Mouse (Mus musculus) frontal cortex, adult (tissue): ENCODE measurements around the gene Sik2.
A peak's percentile ranks its signal among the peaks of the same experiment; 100 is the strongest.

Experiments used
- ATAC-seq: cut with Nextera tagmentation; 2 replicates; pipeline ENCODE4 v1.9.2; 2017; ENCODE audit warnings: mild to moderate bottlenecking, moderate library complexity, mixed read lengths; ENCODE audit not compliant: low TSS enrichment

Sik2 gene

DNA sequence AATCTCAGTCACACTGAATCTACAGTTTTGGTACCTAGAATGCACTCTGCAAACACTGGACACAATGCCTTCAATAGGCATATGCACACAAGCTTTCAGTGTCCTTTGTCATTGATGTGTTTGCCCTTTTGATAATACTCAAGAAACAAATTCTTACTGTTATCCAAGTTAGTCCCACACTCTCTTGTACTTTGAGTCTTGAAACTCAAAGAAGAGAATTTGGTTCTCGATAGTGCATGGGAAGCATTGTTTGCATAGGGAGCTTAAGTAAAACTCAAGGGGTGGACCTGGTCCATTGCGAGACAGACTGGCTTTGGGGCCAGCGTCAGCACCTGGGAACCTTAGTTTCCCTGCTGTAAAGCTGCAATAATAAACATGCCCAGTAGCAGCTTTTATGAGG is 90.7 kb downstream of the Sik2 start:
- no peak for ATAC-seq

GRCm38 (mm10) chr9:50911861-50912515 is 96.9 kb downstream of the Sik2 start:
- ATAC-seq: peak; percentile 62; the same call in 1 of the 2 replicates

DNA sequence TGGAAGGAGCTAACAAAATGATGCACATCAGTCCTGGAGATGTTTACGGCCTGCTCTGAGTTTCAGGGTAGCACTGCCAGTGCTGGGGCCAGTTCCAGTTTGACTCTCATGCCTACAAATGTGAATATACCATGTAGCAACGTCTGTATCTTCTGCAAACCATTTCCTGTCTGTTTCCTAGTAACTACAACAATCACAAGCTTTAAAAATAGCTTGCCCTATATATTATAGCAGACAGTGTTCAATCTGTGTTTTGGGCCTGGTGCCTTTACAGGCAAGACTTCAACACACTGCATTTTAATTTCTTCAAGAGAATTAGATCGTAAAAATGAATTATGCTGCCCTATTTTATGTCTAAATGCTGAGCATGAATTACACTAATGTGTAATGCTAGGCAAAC is 103.6 kb downstream of the Sik2 start:
- peak; percentile 70 for ATAC-seq

- no peak for ATAC-seq
These were observed 104.6 kb downstream of the Sik2 start for GRCm38 (mm10) chr9:50904196-50904847.

- peak; percentile 42; the same call in 1 of the 2 replicates for ATAC-seq
These were observed 108.6 kb downstream of the Sik2 start for GRCm38 (mm10) chr9:50900026-50900920.

DNA sequence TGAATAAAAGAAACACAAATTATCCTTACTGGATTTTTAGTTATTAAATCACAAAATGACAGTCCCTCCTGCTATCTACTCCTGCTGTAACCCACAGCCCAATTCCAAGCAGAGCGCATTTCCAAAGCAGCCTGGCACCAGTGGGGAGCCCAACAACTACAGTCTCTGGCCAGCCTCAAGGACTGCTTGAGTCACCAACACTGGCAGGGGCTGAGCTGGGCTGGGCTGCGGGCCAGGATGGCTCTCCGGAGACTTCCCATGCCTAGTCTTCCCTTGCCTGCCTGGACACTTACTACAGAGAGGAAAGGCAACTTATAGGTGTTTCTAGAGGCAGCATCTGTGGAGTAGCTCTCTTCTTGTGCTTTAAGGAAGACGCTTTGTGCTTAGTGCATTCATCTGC is 115.2 kb downstream of the Sik2 start:
- ATAC-seq: peak; percentile 77

- ATAC-seq: no peak
These were observed 118.3 kb downstream of the Sik2 start for GRCm38 (mm10) chr9:50890494-50891090.

DNA sequence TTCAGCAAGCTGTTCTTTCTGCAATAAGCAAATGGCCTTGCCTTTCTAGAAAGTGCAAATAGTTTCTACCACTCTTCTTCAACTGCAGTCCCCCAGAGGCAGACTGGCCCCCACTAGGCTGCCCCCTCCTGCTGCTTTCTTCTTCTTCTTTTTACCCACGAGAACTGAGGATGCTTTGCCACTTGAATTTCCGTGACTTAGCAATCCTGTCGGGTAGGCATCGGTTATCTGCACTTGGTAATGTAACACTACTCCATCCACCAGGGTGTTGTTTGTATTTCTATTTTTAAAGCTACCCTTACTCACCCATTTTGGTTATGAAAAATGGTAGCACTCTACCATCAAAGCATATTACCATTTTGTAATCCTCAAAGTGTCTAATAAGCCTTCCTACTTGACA is 118.9 kb downstream of the Sik2 start:
- no peak for ATAC-seq

GRCm38 (mm10) chr9:50889211-50889610 is 119.7 kb downstream of the Sik2 start:
- no peak for ATAC-seq

DNA sequence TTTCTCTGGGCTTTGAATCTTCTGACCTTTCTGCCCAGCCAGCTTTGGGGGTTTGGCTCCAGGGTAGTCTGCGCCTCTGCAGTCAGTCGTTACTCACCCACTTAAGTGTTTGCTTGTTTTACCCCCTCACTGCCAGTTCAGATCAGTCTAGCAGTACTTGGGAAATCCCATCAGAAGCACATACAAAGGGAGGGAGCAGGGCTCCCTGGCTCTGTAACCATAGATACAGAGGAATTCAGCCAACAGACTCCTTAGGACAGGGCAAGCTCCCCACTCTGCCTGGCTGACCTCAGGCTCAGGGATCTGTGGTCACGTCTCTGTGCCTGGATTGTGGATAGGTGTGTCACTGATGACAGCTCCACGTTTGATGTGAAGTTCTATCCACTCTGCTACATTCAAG is 121.5 kb downstream of the Sik2 start:
- ATAC-seq: no peak

GRCm38 (mm10) chr9:50886870-50887269 is 122.0 kb downstream of the Sik2 start:
- no peak for ATAC-seq

DNA sequence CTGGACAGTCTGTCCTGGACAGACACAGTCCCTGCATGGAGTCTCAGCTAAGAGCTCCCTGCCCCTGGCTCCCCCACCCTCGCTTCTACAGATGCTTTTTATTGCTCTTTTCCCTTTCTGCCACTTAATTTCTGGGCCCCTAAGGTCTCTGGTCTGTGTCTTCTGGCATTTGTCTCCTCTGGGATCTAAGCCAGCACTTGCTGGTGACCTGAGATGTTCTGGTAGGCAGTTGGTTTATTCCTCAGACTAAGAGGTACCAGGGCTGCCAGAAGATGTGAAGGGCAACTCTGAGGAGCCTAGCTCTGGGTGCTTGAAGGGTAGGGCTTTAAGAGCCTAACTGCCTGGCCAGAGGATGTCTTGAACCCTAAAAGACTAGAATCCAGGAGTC is 123.3 kb downstream of the Sik2 start:
- ATAC-seq: no peak

GRCm38 (mm10) chr9:50884741-50885599 is 123.9 kb downstream of the Sik2 start:
- peak; percentile 28 for ATAC-seq

- ATAC-seq: peak; percentile 64
These were observed 124.8 kb downstream of the Sik2 start for GRCm38 (mm10) chr9:50884093-50884492.

GRCm38 (mm10) chr9:50882183-50882582 is 126.7 kb downstream of the Sik2 start:
- no peak for ATAC-seq

DNA sequence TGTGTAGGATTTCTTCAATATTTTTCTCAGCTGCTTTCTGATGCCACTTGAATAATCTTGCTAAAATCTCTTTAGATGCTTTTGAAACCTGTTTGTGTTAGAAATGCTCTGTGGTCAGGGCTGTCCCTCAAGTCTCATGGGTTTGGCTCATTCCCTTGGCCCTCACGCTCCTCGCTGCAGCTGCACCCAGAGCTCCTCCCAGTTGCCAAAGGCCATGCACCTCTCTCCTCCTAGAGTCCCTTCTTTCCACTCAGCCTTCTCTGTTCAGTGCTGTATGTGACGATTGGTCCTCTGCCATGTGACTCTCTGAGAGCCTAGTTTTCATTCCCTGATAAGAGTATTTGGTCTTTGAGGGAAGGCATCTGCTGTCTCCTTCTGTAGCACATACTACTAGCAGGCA is 131.4 kb downstream of the Sik2 start:
- ATAC-seq: no peak

GRCm38 (mm10) chr9:50876287-50876686 is 132.6 kb downstream of the Sik2 start:
- no peak for ATAC-seq

- ATAC-seq: peak; percentile 45; the same call in 1 of the 2 replicates
These were observed 133.4 kb downstream of the Sik2 start for GRCm38 (mm10) chr9:50875470-50875869.

- ATAC-seq: no peak
These were observed 134.8 kb downstream of the Sik2 start for GRCm38 (mm10) chr9:50874031-50874430.

GRCm38 (mm10) chr9:50873210-50873609 is 135.7 kb downstream of the Sik2 start:
- ATAC-seq: peak; percentile 74; the same call in 1 of the 2 replicates

DNA sequence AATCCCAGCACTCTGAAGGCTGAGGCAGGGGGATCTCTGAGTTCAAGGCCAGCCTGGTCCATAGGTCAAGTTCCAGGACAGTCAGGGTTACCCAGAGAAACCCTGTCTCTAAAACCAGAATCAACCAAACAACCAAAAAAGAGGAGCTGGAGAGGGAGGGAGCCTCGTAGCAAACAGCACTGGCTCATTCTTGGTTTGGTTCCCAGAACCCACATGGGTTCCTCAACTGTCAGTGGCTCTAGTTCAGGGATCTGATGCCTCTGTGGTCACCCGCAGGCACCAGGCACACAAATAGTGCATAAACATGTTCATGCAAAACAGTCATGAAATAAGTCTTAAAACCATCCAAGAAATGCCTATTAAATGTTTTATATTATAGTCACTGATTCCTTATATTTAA is 140.7 kb downstream of the Sik2 start:
- no peak for ATAC-seq
